Mouse (Mus musculus) kidney, postnatal 4 days (tissue): ENCODE measurements around the gene Gm45717.

ENCODE experiments used
- DNase-seq, 2 experiments: peaks; one replicate each; pipeline ENCODE4 v3.0.0; 2021; ENCODE audit warnings: mixed read lengths in 2 of 2

Gene Gm45717

GRCm38 (mm10) chr7:140967862-140968591 lies 12.3 kb upstream of the Gm45717 start:
- DNase-seq = peak; percentile 42 to 61

GRCm38 (mm10) chr7:140966921-140967320 lies 11.2 kb upstream of the Gm45717 start, which contains the start of gene Ifitm1:
Gene Ifitm1, plus strand, starts transcription at chr7:140967221.
- no peak for DNase-seq

- no peak for DNase-seq
These were observed 7.0 kb upstream of the Gm45717 start for GRCm38 (mm10) chr7:140962733-140963132.

GRCm38 (mm10) chr7:140961416-140961815 lies 5.7 kb upstream of the Gm45717 start:
- DNase-seq = no peak

- DNase-seq = no peak
These were observed 4.3 kb upstream of the Gm45717 start for GRCm38 (mm10) chr7:140960026-140960425.

GRCm38 (mm10) chr7:140959181-140959901 lies 3.6 kb upstream of the Gm45717 start:
- DNase-seq = peak; percentile 76 to 81

- no peak for DNase-seq
These were observed 776 bp upstream of the Gm45717 start for GRCm38 (mm10) chr7:140956556-140956869.

- peak; percentile 41 to 63 for DNase-seq
These were observed 395 bp downstream of the Gm45717 start for GRCm38 (mm10) chr7:140955342-140955741.

- DNase-seq = peak; percentile 59 to 66
These were observed 1.0 kb downstream of the Gm45717 start for GRCm38 (mm10) chr7:140954733-140955071.

GRCm38 (mm10) chr7:140953800-140954732 lies 1.7 kb downstream of the Gm45717 start:
- DNase-seq = no peak

GRCm38 (mm10) chr7:140953133-140953532 lies 2.6 kb downstream of the Gm45717 start:
- DNase-seq = no peak

GRCm38 (mm10) chr7:140952441-140952840 lies 3.3 kb downstream of the Gm45717 start:
- no peak for DNase-seq

- no peak for DNase-seq
These were observed 4.0 kb downstream of the Gm45717 start for GRCm38 (mm10) chr7:140951765-140952164.

GRCm38 (mm10) chr7:140951051-140951450 lies 4.7 kb downstream of the Gm45717 start:
- DNase-seq = peak; percentile 58 to 72

GRCm38 (mm10) chr7:140949824-140950530 lies 5.8 kb downstream of the Gm45717 start, which contains the start of gene Ifitm5:
Gene Ifitm5, minus strand, starts transcription at chr7:140950291.
- DNase-seq = no peak

- no peak for DNase-seq
These were observed 6.5 kb downstream of the Gm45717 start for GRCm38 (mm10) chr7:140949255-140949654.

GRCm38 (mm10) chr7:140948161-140948560 lies 7.6 kb downstream of the Gm45717 start:
- DNase-seq = no peak

- no peak for DNase-seq
These were observed 8.8 kb downstream of the Gm45717 start for GRCm38 (mm10) chr7:140946980-140947379.

GRCm38 (mm10) chr7:140946311-140946710 lies 9.4 kb downstream of the Gm45717 start:
- no peak for DNase-seq

GRCm38 (mm10) chr7:140945247-140945646 lies 10.5 kb downstream of the Gm45717 start:
- no peak for DNase-seq

- no peak for DNase-seq
These were observed 11.5 kb downstream of the Gm45717 start for GRCm38 (mm10) chr7:140944236-140944635.

GRCm38 (mm10) chr7:140943356-140943755 lies 12.4 kb downstream of the Gm45717 start:
- peak in 1 of 2 experiments; percentile 13 for DNase-seq
